Mouse (Mus musculus) gastrocnemius, adult 18-20 months (tissue): ENCODE results near the gene Epas1. TPM values are rescaled to one million over a fixed set of nuclear protein-coding genes. Genes with fewer than 3 reads are reported as not detected.

Experiments used
- DNase-seq: peaks from one replicate; pipeline ENCODE4 v3.0.0; 2021; ENCODE audit warnings: low spot score
- long read RNA-seq, 2 experiments: library from polyadenylated mRNA; stranded (forward); transcript quantifications; one replicate each; pipeline ENCODE4 v2.0.0; 2021
- total RNA-seq, 2 experiments: library from RNA; stranded (reverse); gene quantifications; 2 replicates each; pipeline ENCODE4 v1.2.3; 2021

Epas1 gene
- total RNA-seq, result 100 to 1,000 TPM in 1 of 2 experiments, 10 to 100 TPM in 1; 97.7 to 101 TPM
- long read RNA-seq, experiment 1, full-length matches to known transcripts, result 57 of 83 reads
- long read RNA-seq, experiment 1, partial matches to known transcripts, result 16 of 83 reads
- long read RNA-seq, experiment 1, other reads (novel, unspliced or antisense), result 10 of 83 reads
- long read RNA-seq, experiment 2, full-length matches to known transcripts, result 43 of 60 reads
- long read RNA-seq, experiment 2, partial matches to known transcripts, result 12 of 60 reads
- long read RNA-seq, experiment 2, other reads (novel, unspliced or antisense), result 5 of 60 reads

GRCm38 (mm10) chr17:86753130-86753821 lies at the start of gene Epas1:
Gene Epas1 (plus strand): TSS chr17:86753700.
- peak; percentile 89 for DNase-seq

GRCm38 (mm10) chr17:86705236-86705635 lies 48.3 kb upstream of the Epas1 start:
- no peak for DNase-seq

GRCm38 (mm10) chr17:86706467-86706866 lies 47.0 kb upstream of the Epas1 start:
- no peak for DNase-seq

- DNase-seq, result no peak
Measured at GRCm38 (mm10) chr17:86709803-86710202, 43.7 kb upstream of the Epas1 start.

GRCm38 (mm10) chr17:86710379-86710778 lies 43.1 kb upstream of the Epas1 start:
- no peak for DNase-seq

- DNase-seq, result no peak
Measured at GRCm38 (mm10) chr17:86711949-86712348, 41.6 kb upstream of the Epas1 start.

- no peak for DNase-seq
Measured at GRCm38 (mm10) chr17:86712601-86713000, 40.9 kb upstream of the Epas1 start.

- peak; percentile 37 for DNase-seq
Measured at GRCm38 (mm10) chr17:86713591-86713990, 39.9 kb upstream of the Epas1 start.

- no peak for DNase-seq
Measured at GRCm38 (mm10) chr17:86724786-86725415, 28.6 kb upstream of the Epas1 start.

GRCm38 (mm10) chr17:86726480-86726879 lies 27.0 kb upstream of the Epas1 start:
- peak; percentile 58 for DNase-seq

GRCm38 (mm10) chr17:86727031-86727430 lies 26.5 kb upstream of the Epas1 start:
- no peak for DNase-seq

- DNase-seq, result no peak
Measured at GRCm38 (mm10) chr17:86731273-86731672, 22.2 kb upstream of the Epas1 start.

GRCm38 (mm10) chr17:86732024-86732423 lies 21.5 kb upstream of the Epas1 start:
- DNase-seq, result peak; percentile 53

GRCm38 (mm10) chr17:86732522-86732921 lies 21.0 kb upstream of the Epas1 start:
- no peak for DNase-seq

GRCm38 (mm10) chr17:86733644-86734043 lies 19.9 kb upstream of the Epas1 start:
- DNase-seq, result no peak

- no peak for DNase-seq
Measured at GRCm38 (mm10) chr17:86738477-86738876, 15.0 kb upstream of the Epas1 start.

GRCm38 (mm10) chr17:86743351-86743941 lies 10.1 kb upstream of the Epas1 start:
- DNase-seq, result no peak

GRCm38 (mm10) chr17:86744943-86745342 lies 8.6 kb upstream of the Epas1 start:
- DNase-seq, result no peak

GRCm38 (mm10) chr17:86751373-86751871 lies 2.1 kb upstream of the Epas1 start:
- no peak for DNase-seq

- peak; percentile 69 for DNase-seq
Measured at GRCm38 (mm10) chr17:86753931-86754805, 668 bp downstream of the Epas1 start.
